Mouse (Mus musculus) kidney, embryonic 15.5 days (tissue): ENCODE results near the gene Pear1. TPM values are rescaled to one million over a fixed set of nuclear protein-coding genes. Genes with fewer than 3 reads are reported as not detected.

ENCODE experiments used
- ATAC-seq: fragments of 200-750 bp; cut with Nextera tagmentation; replicated peaks from 2 replicates; pipeline ENCODE4 v1.8.0; 2017; ENCODE audit warnings: moderate TSS enrichment; ENCODE audit not compliant: low FRiP score
- H3K27ac ChIP-seq: fragments of 300-500 bp; sonication (generic); 2 replicates; pipeline ENCODE4 v1.5.1; 2015; ENCODE audit warnings: mild to moderate bottlenecking, inconsistent platforms
- H3K27me3 ChIP-seq: fragments of 300-500 bp; sonication (generic); 2 replicates; pipeline ENCODE4 v1.6.1; 2015; ENCODE audit warnings: inconsistent platforms
- H3K36me3 ChIP-seq: fragments of 300-500 bp; sonication (generic); 2 replicates; pipeline ENCODE4 v1.6.1; 2015; ENCODE audit warnings: inconsistent platforms
- H3K4me1 ChIP-seq: fragments of 300-500 bp; sonication (generic); 2 replicates; pipeline ENCODE4 v1.6.1; 2015; ENCODE audit warnings: inconsistent platforms
- H3K4me2 ChIP-seq: fragments of 300-500 bp; sonication (generic); 2 replicates; pipeline ENCODE4 v1.6.1; 2015; ENCODE audit warnings: moderate library complexity, mild to moderate bottlenecking, inconsistent platforms
- H3K4me3 ChIP-seq: fragments of 300-500 bp; sonication (generic); replicated peaks from 2 replicates; pipeline ENCODE4 v1.5.1; 2015; ENCODE audit warnings: mild to moderate bottlenecking, inconsistent platforms
- H3K9ac ChIP-seq: fragments of 300-500 bp; sonication (generic); 2 replicates; pipeline ENCODE4 v1.6.1; 2015; ENCODE audit warnings: mild to moderate bottlenecking, inconsistent platforms
- H3K9me3 ChIP-seq: fragments of 300-500 bp; sonication (generic); replicated peaks from 2 replicates; pipeline ENCODE4 v1.6.1; 2016; ENCODE audit warnings: inconsistent platforms
- WGBS: fragments of 180-500 bp; shearing (Covaris S2); methylation state at CpG from one replicate; pipeline ENCODE4 v1.1.7; 2015; ENCODE audit warnings: mixed read lengths; 5-methylcytosine and 5-hydroxymethylcytosine counted together
- polyA plus RNA-seq: library from polyadenylated mRNA; unstranded; fragments of >200 nt; fragmentation: Nextera tagmentation; extraction: Ambion mirVana; gene quantifications from 2 replicates; pipeline ENCODE4 v1.2.1, GENCODE M21; 2015

Pear1 gene
- polyA plus RNA-seq, 1 experiment from 2014 or later, result 51.0 TPM

GRCm38 (mm10) chr3:87771088-87771487 lies 53.0 kb downstream of the Pear1 start:
- Histone ChIP-seq H3K4me3 (no peak overlapping the region), H3K36me3 (no peaks in the 10 kb centered on the region), H3K4me1 (peaks cover 53% of the 10 kb centered on the region), H3K27me3 (no peaks in the 10 kb centered on the region), H3K9me3 (no peaks in the 10 kb centered on the region), H3K9ac (no peak overlapping the region), H3K27ac (0 out of 2 replicates have a peak overlapping the region, but pooled peaks have one; percentile 25), H3K4me2 (peak overlapping the region; percentile 14; the same call in 1 of the 2 replicates)
- 32% methylated on average over 6 of the region's 6 CpGs for WGBS
- peak; percentile 30; the same call in 1 of the 2 replicates for ATAC-seq

- no peak overlapping the region for H3K9ac ChIP-seq
Observed at GRCm38 (mm10) chr3:87770280-87770679, 53.8 kb downstream of the Pear1 start.

GRCm38 (mm10) chr3:87769506-87769905 lies 54.6 kb downstream of the Pear1 start:
- 79% methylated on average over 8 of the region's 8 CpGs for WGBS
- H3K9me3 ChIP-seq, result no peaks in the 10 kb centered on the region
- no peak for ATAC-seq
- no peak overlapping the region for H3K9ac ChIP-seq
- H3K4me2 ChIP-seq, result no peak overlapping the region
- H3K4me3 ChIP-seq, result no peak overlapping the region
- no peaks in the 10 kb centered on the region for H3K36me3 ChIP-seq
- no peaks in the 10 kb centered on the region for H3K27me3 ChIP-seq
- peaks cover 68% of the 10 kb centered on the region for H3K4me1 ChIP-seq
- H3K27ac ChIP-seq, result no peak overlapping the region

More at GRCm38 (mm10) chr3:87770280-87770679, 53.8 kb downstream of the Pear1 start:
- no peak for ATAC-seq
- Histone ChIP-seq H3K36me3 (no peaks in the 10 kb centered on the region), H3K9me3 (no peaks in the 10 kb centered on the region), H3K4me3 (no peak overlapping the region), H3K27me3 (no peaks in the 10 kb centered on the region), H3K4me2 (no peak overlapping the region), H3K4me1 (peaks cover 61% of the 10 kb centered on the region), H3K27ac (no peak overlapping the region)
- WGBS, result 0% methylated on average over 4 of the region's 4 CpGs

- no peaks in the 10 kb centered on the region for H3K27me3 ChIP-seq
- H3K27ac ChIP-seq, result peak overlapping the region; percentile 88
- WGBS, result under 1% methylated on average over 37 of the region's 37 CpGs
- H3K4me1 ChIP-seq, result peaks cover 75% of the 10 kb centered on the region
- peak; percentile 71 for ATAC-seq
- peak overlapping the region; percentile 56 for H3K9ac ChIP-seq
- no peaks in the 10 kb centered on the region for H3K36me3 ChIP-seq
- peak overlapping the region; percentile 67 for H3K4me2 ChIP-seq
- H3K4me3 ChIP-seq, result peak overlapping the region; percentile 51
- no peaks in the 10 kb centered on the region for H3K9me3 ChIP-seq
Observed at GRCm38 (mm10) chr3:87768844-87769243, 55.3 kb downstream of the Pear1 start.

GRCm38 (mm10) chr3:87768431-87768830 lies 55.7 kb downstream of the Pear1 start:
- Histone ChIP-seq H3K4me2 (peak overlapping the region; percentile 67), H3K27me3 (no peaks in the 10 kb centered on the region), H3K36me3 (no peaks in the 10 kb centered on the region), H3K4me1 (peaks cover 79% of the 10 kb centered on the region), H3K9ac (peak overlapping the region; percentile 56), H3K9me3 (no peaks in the 10 kb centered on the region), H3K4me3 (peak overlapping the region; percentile 51), H3K27ac (peak overlapping the region; percentile 88)
- 30% methylated on average over 6 of the region's 6 CpGs for WGBS
- ATAC-seq, result no peak

- Histone ChIP-seq H3K4me3 (peak overlapping the region; percentile 51), H3K27me3 (no peaks in the 10 kb centered on the region), H3K36me3 (no peaks in the 10 kb centered on the region), H3K4me2 (peak overlapping the region; percentile 67), H3K4me1 (peaks cover 85% of the 10 kb centered on the region), H3K9ac (peak overlapping the region; percentile 56), H3K27ac (peak overlapping the region; percentile 88), H3K9me3 (no peaks in the 10 kb centered on the region)
- peak; percentile 47; the same call in 1 of the 2 replicates for ATAC-seq
- WGBS, result 32% methylated on average over 8 of the region's 8 CpGs
Observed at GRCm38 (mm10) chr3:87767764-87768163, 56.3 kb downstream of the Pear1 start.

GRCm38 (mm10) chr3:87766284-87766667 lies 57.8 kb downstream of the Pear1 start:
- H3K4me3 ChIP-seq, result 0 out of 2 replicates have a peak overlapping the region, but pooled peaks have one; percentile 22

GRCm38 (mm10) chr3:87765631-87766283 lies 58.3 kb downstream of the Pear1 start:
- Histone ChIP-seq H3K36me3 (peaks cover 3% of the 10 kb centered on the region; the same call in 1 of the 2 replicates), H3K9ac (no peak overlapping the region), H3K27me3 (no peaks in the 10 kb centered on the region), H3K4me1 (peaks cover 85% of the 10 kb centered on the region), H3K9me3 (no peaks in the 10 kb centered on the region), H3K27ac (peak overlapping the region; percentile 95), H3K4me3 (peak overlapping the region; percentile 22), H3K4me2 (peak overlapping the region; percentile 67)
- 62% methylated on average over 5 of the region's 5 CpGs for WGBS
- ATAC-seq, result no peak

More at GRCm38 (mm10) chr3:87766284-87766667, 57.8 kb downstream of the Pear1 start:
- no peak for ATAC-seq
- peaks cover 3% of the 10 kb centered on the region; the same call in 1 of the 2 replicates for H3K36me3 ChIP-seq
- H3K27ac ChIP-seq, result peak overlapping the region; percentile 95
- peaks cover 87% of the 10 kb centered on the region for H3K4me1 ChIP-seq
- H3K27me3 ChIP-seq, result no peaks in the 10 kb centered on the region
- 82% methylated on average over 3 of the region's 3 CpGs for WGBS
- no peaks in the 10 kb centered on the region for H3K9me3 ChIP-seq
- H3K9ac ChIP-seq, result no peak overlapping the region
- peak overlapping the region; percentile 67 for H3K4me2 ChIP-seq

GRCm38 (mm10) chr3:87765091-87765490 lies 59.0 kb downstream of the Pear1 start:
- Histone ChIP-seq H3K36me3 (peaks cover 4% of the 10 kb centered on the region; the same call in 1 of the 2 replicates), H3K4me3 (peak overlapping the region; percentile 22), H3K4me2 (peak overlapping the region; percentile 67), H3K9me3 (no peaks in the 10 kb centered on the region), H3K27ac (peak overlapping the region; percentile 95), H3K27me3 (no peaks in the 10 kb centered on the region), H3K9ac (no peak overlapping the region), H3K4me1 (peaks cover 80% of the 10 kb centered on the region)
- 20% methylated on average over 10 of the region's 10 CpGs for WGBS
- ATAC-seq, result peak; percentile 20; the same call in 1 of the 2 replicates

- H3K27ac ChIP-seq, result peak overlapping the region; percentile 95
- ATAC-seq, result no peak
- peaks cover 9% of the 10 kb centered on the region for H3K36me3 ChIP-seq
- H3K4me2 ChIP-seq, result peak overlapping the region; percentile 67
- H3K4me3 ChIP-seq, result peak overlapping the region; percentile 22
- no peaks in the 10 kb centered on the region for H3K9me3 ChIP-seq
- 14% methylated on average over 10 of the region's 10 CpGs for WGBS
- no peak overlapping the region for H3K9ac ChIP-seq
- peaks cover 83% of the 10 kb centered on the region for H3K4me1 ChIP-seq
- H3K27me3 ChIP-seq, result no peaks in the 10 kb centered on the region
Observed at GRCm38 (mm10) chr3:87764506-87764905, 59.6 kb downstream of the Pear1 start.

GRCm38 (mm10) chr3:87763683-87764289 lies 60.3 kb downstream of the Pear1 start:
- peak; percentile 57 for ATAC-seq
- Histone ChIP-seq H3K4me2 (peak overlapping the region; percentile 67), H3K9ac (no peak overlapping the region), H3K27ac (peak overlapping the region; percentile 95), H3K9me3 (no peaks in the 10 kb centered on the region), H3K4me3 (peak overlapping the region; percentile 22), H3K27me3 (no peaks in the 10 kb centered on the region), H3K4me1 (peaks cover 86% of the 10 kb centered on the region), H3K36me3 (peaks cover 16% of the 10 kb centered on the region)
- WGBS, result 15% methylated on average over 13 of the region's 15 CpGs

- Histone ChIP-seq H3K4me3 (peak overlapping the region; percentile 22; the same call in 1 of the 2 replicates), H3K4me1 (peaks cover 82% of the 10 kb centered on the region), H3K27ac (peak overlapping the region; percentile 95), H3K27me3 (no peaks in the 10 kb centered on the region), H3K4me2 (peak overlapping the region; percentile 67), H3K9ac (no peak overlapping the region), H3K36me3 (peaks cover 20% of the 10 kb centered on the region), H3K9me3 (no peaks in the 10 kb centered on the region)
- 30% methylated on average over 4 of the region's 4 CpGs for WGBS
- no peak for ATAC-seq
Observed at GRCm38 (mm10) chr3:87763202-87763601, 60.9 kb downstream of the Pear1 start.
